Mouse (Mus musculus) right cerebral cortex, postnatal 14 days (tissue): ENCODE results near the gene Fam227b.

ENCODE experiments used
- DNase-seq: peaks from one replicate; pipeline ENCODE4 v3.0.0; 2022

The Fam227b gene

DNA sequence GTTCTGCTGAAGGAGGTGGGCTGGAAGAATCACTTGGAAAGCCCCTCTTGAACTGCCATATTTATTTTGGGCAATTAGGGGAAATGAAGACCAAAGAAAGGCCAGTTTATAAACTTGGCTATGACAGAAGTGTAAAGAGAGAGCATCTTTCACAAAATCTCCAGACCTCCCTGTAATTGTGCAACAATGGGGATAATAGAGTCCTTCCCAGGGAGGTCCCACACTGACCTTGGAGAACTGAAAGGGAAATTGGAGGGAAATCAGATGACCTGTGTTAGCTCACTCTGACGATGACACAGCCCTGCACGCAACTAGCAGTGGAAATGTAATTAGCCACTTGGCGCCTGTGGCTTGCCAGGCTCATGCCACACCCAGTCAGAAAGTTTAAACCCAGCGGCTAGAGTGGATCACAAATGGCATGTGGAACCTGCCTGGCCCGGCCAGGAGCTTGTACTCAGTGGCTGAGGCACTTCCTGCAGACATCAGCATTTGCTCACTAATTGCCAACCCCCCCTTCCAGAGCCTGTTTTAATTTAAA is 175.9 kb downstream of the Fam227b start:
- no peak for DNase-seq

DNA sequence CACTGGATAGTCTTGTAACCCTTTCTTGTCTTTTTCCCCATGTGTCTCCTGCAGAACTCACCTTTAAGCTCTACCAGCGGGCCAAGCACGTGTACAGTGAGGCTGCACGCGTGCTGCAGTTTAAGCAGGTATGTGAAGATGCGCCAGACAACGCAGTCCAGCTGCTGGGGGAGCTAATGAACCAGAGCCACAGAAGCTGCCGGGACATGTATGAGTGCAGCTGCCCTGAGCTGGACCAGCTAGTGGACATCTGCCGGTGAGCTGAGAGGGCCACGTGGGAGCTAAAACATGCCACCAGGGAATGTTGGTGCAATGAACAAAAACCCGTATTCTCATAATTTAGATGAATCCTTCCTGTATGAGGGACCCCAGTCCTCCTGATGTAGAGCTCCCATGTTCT is 176.6 kb downstream of the Fam227b start:
- DNase-seq, result no peak

GRCm38 (mm10) chr2:125973207-125973606 is 178.6 kb downstream of the Fam227b start:
- no peak for DNase-seq

DNA sequence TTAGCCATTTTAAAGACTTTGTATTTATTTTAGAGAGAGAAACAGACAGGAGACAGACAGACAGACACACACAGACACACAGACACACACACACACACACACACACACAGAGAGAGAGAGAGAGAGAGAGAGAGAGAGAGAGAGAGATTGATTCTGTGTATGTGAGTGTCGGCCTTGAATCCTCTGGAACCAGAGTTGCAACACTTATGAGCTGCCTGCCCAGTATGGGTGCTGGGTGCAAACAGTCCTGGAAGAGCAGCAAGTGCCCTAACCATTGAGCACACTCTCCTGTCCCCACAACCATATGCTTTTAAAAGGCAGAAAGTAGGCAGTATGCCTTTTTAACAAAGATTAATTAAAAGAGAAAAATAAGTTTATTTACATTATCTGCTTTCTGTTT is 183.0 kb downstream of the Fam227b start:
- DNase-seq, result no peak

GRCm38 (mm10) chr2:125948195-125948594 is 203.6 kb downstream of the Fam227b start:
- no peak for DNase-seq

DNA sequence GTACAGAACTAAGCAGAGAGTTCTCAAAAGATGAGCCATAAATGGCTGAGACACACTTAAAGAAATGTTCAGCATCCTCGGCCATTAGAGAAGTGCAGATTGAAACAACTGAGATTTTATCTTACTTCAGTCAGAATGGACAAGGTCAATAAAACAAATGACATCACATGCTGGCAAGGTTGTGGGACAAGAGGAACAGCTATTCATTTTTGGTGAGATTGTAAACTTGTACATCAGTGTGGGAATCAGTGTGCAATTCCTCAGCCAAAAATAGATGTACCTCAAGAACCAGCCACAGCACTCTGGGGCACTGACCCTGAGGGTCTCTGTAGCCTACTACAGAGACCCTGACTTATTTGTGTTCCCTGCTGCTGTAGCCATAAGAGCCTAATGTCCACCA is 208.5 kb downstream of the Fam227b start:
- DNase-seq, result no peak

DNA sequence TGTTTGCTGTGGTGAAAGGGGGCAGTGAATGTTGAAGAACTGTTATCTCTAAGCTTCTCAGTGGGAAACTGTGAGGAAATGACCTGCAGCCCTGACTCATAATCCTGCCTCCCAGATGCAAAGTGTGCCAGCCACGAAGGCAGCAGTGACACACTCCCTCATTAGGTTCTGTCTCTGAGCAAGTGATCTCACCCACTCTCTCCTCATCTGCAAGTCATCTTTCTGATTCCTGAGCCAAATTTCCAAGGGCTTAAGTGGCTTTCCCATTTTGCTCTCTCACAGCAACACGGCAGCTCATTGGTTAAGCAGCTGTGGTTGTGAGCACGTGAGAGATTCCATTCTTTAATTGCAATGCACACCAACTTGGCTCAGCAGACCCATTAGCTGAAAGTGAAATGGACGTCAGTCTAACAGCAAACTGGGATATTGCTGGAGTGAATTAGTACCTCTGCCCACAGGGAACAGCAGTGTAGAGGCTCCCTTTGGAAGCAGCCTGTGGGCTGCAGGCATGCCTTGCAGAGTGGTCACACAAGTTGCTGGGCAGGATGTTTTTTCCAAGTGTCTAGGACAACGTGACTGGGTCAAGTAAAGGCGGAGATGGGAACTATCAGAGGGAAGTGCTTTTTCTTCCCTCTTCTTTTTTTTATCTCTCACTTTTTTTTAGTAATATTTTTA is 210.6 kb downstream of the Fam227b start:
- DNase-seq, result no peak

- DNase-seq, result no peak
These were observed 212.7 kb downstream of the Fam227b start for GRCm38 (mm10) chr2:125938993-125939642.

DNA sequence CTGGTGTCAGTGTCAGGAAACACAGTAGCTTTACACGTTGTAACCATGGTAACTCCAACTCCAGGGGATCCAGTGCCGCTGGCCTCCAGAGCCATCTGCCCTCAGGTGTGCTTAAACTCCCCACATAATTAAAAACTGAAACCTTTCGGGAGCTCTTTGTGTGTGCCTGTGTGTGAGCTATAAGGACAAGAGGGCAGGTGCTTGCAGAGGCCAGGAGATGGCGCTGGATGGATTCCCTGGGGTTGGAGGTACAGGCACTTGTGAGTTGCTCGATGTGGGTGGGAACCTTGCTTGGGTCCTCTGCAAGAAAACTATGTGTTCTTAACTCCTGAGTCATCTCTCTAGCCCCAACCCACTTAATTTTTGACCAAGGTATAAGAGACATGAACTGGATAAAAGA is 215.4 kb downstream of the Fam227b start:
- DNase-seq, result no peak

DNA sequence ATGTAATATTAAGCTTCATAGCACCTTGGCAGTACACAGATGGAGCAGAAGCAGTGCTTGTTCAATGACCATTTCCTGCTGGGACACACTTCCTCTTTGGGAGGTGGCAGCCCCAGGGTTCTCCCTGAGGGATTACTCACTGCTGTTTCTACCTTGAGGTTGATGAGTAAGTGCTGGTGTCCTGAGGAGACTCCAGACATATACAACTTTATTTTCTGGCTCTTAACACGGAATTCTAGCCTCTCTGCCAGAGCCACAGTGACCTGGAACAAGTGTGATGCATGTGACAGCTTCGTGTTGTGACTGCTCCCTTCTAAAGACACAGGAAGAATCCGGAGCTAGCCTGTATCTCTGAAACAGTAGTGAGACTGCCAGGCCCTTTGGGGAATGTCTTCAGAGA is 217.8 kb downstream of the Fam227b start:
- no peak for DNase-seq
